Mouse (Mus musculus) MEL (cell line): ENCODE data around the gene Gm6020. TPM values are rescaled to one million over a fixed set of nuclear protein-coding genes. Genes with fewer than 3 reads are reported as not detected.

Experiments
- DNase-seq: peaks from one replicate; pipeline ENCODE4 v3.0.0; 2011; ENCODE audit warnings: low read depth, low spot score
- H3K27ac ChIP-seq: 2 replicates; pipeline ENCODE4 v1.5.1; 2012; ENCODE audit warnings: low read depth, mild to moderate bottlenecking, control low read depth, low read length, moderate library complexity; ENCODE audit not compliant: control insufficient read depth
- H3K27me3 ChIP-seq, 2 experiments: fragments of 150-350 bp in 1 of 2; sonication (generic) in 1 of 2; 2 replicates each; pipeline ENCODE4 v1.6.1; 2012; ENCODE audit warnings: low read length in 2 of 2, mild to moderate bottlenecking in 2 of 2, improper control_type of control experiment in 1 of 2, moderate library complexity in 1 of 2; ENCODE audit not compliant: insufficient read depth in 2 of 2, control insufficient read depth in 1 of 2
- H3K36me3 ChIP-seq, 2 experiments: 2 replicates each; pipeline ENCODE4 v1.6.1; 2012 to 2014; ENCODE audit warnings: low read length in 2 of 2, improper control_type of control experiment in 1 of 2, inconsistent platforms in 1 of 2, mild to moderate bottlenecking in 1 of 2; ENCODE audit not compliant: insufficient read depth in 2 of 2, control insufficient read depth in 1 of 2
- H3K4me1 ChIP-seq, 2 experiments: fragments of 150-350 bp in 1 of 2; sonication (generic) in 1 of 2; 2 replicates each; pipeline ENCODE4 v1.6.1; 2012; ENCODE audit warnings: low read length in 2 of 2, improper control_type of control experiment in 1 of 2, mild to moderate bottlenecking in 1 of 2; ENCODE audit not compliant: insufficient read depth in 2 of 2, control insufficient read depth in 1 of 2
- H3K4me3 ChIP-seq, 2 experiments: fragments of 150-350 bp in 1 of 2; sonication (generic) in 1 of 2; 2 replicates each; pipeline ENCODE4 v1.5.1; 2012; ENCODE audit warnings: low read depth in 2 of 2, low read length in 2 of 2, mild to moderate bottlenecking in 2 of 2, moderate library complexity in 2 of 2, control low read depth in 1 of 2, improper control_type of control experiment in 1 of 2; ENCODE audit not compliant: control insufficient read depth in 1 of 2, insufficient read depth in 1 of 2
- H3K79me2 ChIP-seq: 2 replicates; pipeline ENCODE4 v1.6.1; 2012; ENCODE audit warnings: mild to moderate bottlenecking, low read length, moderate library complexity; ENCODE audit not compliant: control insufficient read depth, poor library complexity, insufficient read depth
- H3K9ac ChIP-seq: 2 replicates; pipeline ENCODE4 v1.6.1; 2012; ENCODE audit warnings: low read depth, mild to moderate bottlenecking, control low read depth, low read length, moderate library complexity; ENCODE audit not compliant: control insufficient read depth, poor library complexity, severe bottlenecking
- H3K9me3 ChIP-seq: fragments of 150-350 bp; sonication (generic); replicated peaks from 2 replicates; pipeline ENCODE4 v1.6.1; 2012; ENCODE audit warnings: mild to moderate bottlenecking, low read length, improper control_type of control experiment, moderate library complexity; ENCODE audit not compliant: insufficient read depth
- CTCF ChIP-seq, 3 experiments: IDR thresholded peaks in 2 of 3; conservative IDR thresholded peaks in 1 of 3; 2 replicates each; pipeline ENCODE4 v1.5.1; 2011 to 2012; ENCODE audit warnings: low read length in 3 of 3, low read depth in 2 of 3, mild to moderate bottlenecking in 2 of 3, improper control_type of control experiment in 1 of 3, inconsistent platforms in 1 of 3, mixed read lengths in 1 of 3, moderate library complexity in 1 of 3; ENCODE audit not compliant: control insufficient read depth in 1 of 3, insufficient read depth in 1 of 3, poor library complexity in 1 of 3, severe bottlenecking in 1 of 3
- MXI1 ChIP-seq: IDR thresholded peaks from 2 replicates; pipeline ENCODE4 v1.6.1; 2011; ENCODE audit warnings: mild to moderate bottlenecking, low read depth, low read length, improper control_type of control experiment
- MYB ChIP-seq: IDR thresholded peaks from 2 replicates; pipeline ENCODE4 v1.6.1; 2011; ENCODE audit warnings: mild to moderate bottlenecking, low read depth, low read length, improper control_type of control experiment
- POLR2AphosphoS5 ChIP-seq: IDR thresholded peaks from 2 replicates; pipeline ENCODE4 v1.6.1; 2012; ENCODE audit warnings: low read depth, borderline replicate concordance, mild to moderate bottlenecking, inconsistent platforms, low read length, moderate library complexity, mixed read lengths
- RAD21 ChIP-seq: IDR thresholded peaks from 2 replicates; pipeline ENCODE4 v1.6.1; 2011; ENCODE audit warnings: mild to moderate bottlenecking, low read depth, low read length, improper control_type of control experiment
- SIN3A ChIP-seq: IDR thresholded peaks from 2 replicates; pipeline ENCODE4 v1.6.1; 2012; ENCODE audit warnings: low read length, improper control_type of control experiment, inconsistent platforms
- TAL1 ChIP-seq: IDR thresholded peaks from 2 replicates; pipeline ENCODE4 v1.6.1; 2012; ENCODE audit warnings: mild to moderate bottlenecking, inconsistent platforms, low read length, moderate library complexity, mixed read lengths
- TBP ChIP-seq: IDR thresholded peaks from 2 replicates; pipeline ENCODE4 v1.8.0; 2011; ENCODE audit warnings: low read depth, low read length, improper control_type of control experiment
- UBTF ChIP-seq: IDR thresholded peaks from 2 replicates; pipeline ENCODE4 v1.6.1; 2012; ENCODE audit warnings: low read depth, mild to moderate bottlenecking, inconsistent platforms, low read length, improper control_type of control experiment, moderate library complexity, borderline replicate concordance; ENCODE audit not compliant: insufficient read depth
- USF1 ChIP-seq: IDR thresholded peaks from 2 replicates; pipeline ENCODE4 v1.6.1; 2014; ENCODE audit warnings: low read depth, mild to moderate bottlenecking, inconsistent platforms, low read length, improper control_type of control experiment, moderate library complexity
- USF2 ChIP-seq, 2 experiments: IDR thresholded peaks; 2 replicates each; pipeline ENCODE4 v1.6.1; 2011 to 2012; ENCODE audit warnings: improper control_type of control experiment in 2 of 2, low read length in 2 of 2, borderline replicate concordance in 1 of 2, inconsistent platforms in 1 of 2, low read depth in 1 of 2, mild to moderate bottlenecking in 1 of 2; ENCODE audit not compliant: insufficient read depth in 1 of 2
- ZKSCAN1 ChIP-seq: IDR thresholded peaks from 2 replicates; pipeline ENCODE4 v1.6.1; 2012; ENCODE audit warnings: low read depth, mild to moderate bottlenecking, inconsistent platforms, low read length, improper control_type of control experiment, moderate library complexity
- ZNF384 ChIP-seq: IDR thresholded peaks from 2 replicates; pipeline ENCODE4 v1.6.1; 2012; ENCODE audit warnings: low read depth, mild to moderate bottlenecking, inconsistent platforms, low read length, improper control_type of control experiment
- polyA plus RNA-seq, 2 experiments: library from polyadenylated mRNA; stranded (reverse) in 1 of 2; unstranded in 1 of 2; fragments of >175 nt in 1 of 2; fragments of >200 nt in 1 of 2; gene quantifications; 2 replicates each; pipeline versions ENCODE4 v1.2.1 to v1.2.4; 2012; ENCODE audit warnings: low replicate concordance in 2 of 2, low read depth in 1 of 2; ENCODE audit not compliant: insufficient read length in 2 of 2, insufficient read depth in 1 of 2, missing spikeins in 1 of 2
- total RNA-seq: library from RNA; depleted of rRNA; stranded (reverse); fragments of 300-350 nt; gene quantifications from 2 replicates; pipeline ENCODE4 v1.2.3, GENCODE M21; 2012

Gm6020 gene
- total and polyA plus RNA-seq, 3 experiments: not detected

- Histone ChIP-seq H3K9ac (no peak overlapping the region), H3K27me3 (no peaks in the 10 kb centered on the region), H3K36me3 (no peaks in the 10 kb centered on the region), H3K4me3 (no peak overlapping the region), H3K4me1 (no peaks in the 10 kb centered on the region), H3K27ac (no peak overlapping the region), H3K79me2 (no peaks in the 10 kb centered on the region), H3K9me3 (no peaks in the 10 kb centered on the region)
- peak; percentile 79 for TF ChIP-seq ZKSCAN1
- TF ChIP-seq RAD21: no peak
- DNase-seq: no peak
Measured at GRCm38 (mm10) chr19:61224678-61225525, 41.2 kb downstream of the Gm6020 start.

GRCm38 (mm10) chr19:61225526-61226400 is 42.1 kb downstream of the Gm6020 start:
- Histone ChIP-seq H3K27me3 (no peaks in the 10 kb centered on the region), H3K4me1 (no peaks in the 10 kb centered on the region), H3K79me2 (no peaks in the 10 kb centered on the region), H3K27ac (no peak overlapping the region), H3K9me3 (no peaks in the 10 kb centered on the region), H3K4me3 (no peak overlapping the region), H3K36me3 (no peaks in the 10 kb centered on the region), H3K9ac (no peak overlapping the region)
- DNase-seq: no peak
- TF ChIP-seq TBP (no peak), USF2 (IDR thresholded peaks at IDR 0.05; ENCODE audit: borderline replicate concordance in 1 of 2, insufficient read depth in 1 of 2, low read depth in 1 of 2, low read length in 2 of 2) (no peak), ZNF384 (no peak), SIN3A (no peak), RAD21 (no peak), CTCF (IDR thresholded peaks at IDR 0.05 in 2 of 3, conservative IDR thresholded peaks at IDR 0.05 in 1 of 3; ENCODE audit: control insufficient read depth in 1 of 3, insufficient read depth in 1 of 3, low read depth in 2 of 3, low read length in 3 of 3, poor library complexity in 1 of 3, severe bottlenecking in 1 of 3) (no peak), TAL1 (no peak), POLR2AphosphoS5 (no peak)

GRCm38 (mm10) chr19:61226401-61226927 is 42.8 kb downstream of the Gm6020 start:
- no peak overlapping the region for H3K9ac ChIP-seq

More at GRCm38 (mm10) chr19:61226401-61226927, 42.8 kb downstream of the Gm6020 start:
- no peaks in the 10 kb centered on the region for H3K9me3 ChIP-seq
- TF ChIP-seq MXI1 (no peak), TBP (no peak), MYB (no peak), UBTF (no peak), USF1 (no peak)
- TF ChIP-seq, all 39 proteins: peak for 0
- DNase-seq: no peak
- Histone ChIP-seq H3K79me2 (no peaks in the 10 kb centered on the region), H3K36me3 (no peaks in the 10 kb centered on the region), H3K4me3 (no peak overlapping the region), H3K27me3 (no peaks in the 10 kb centered on the region), H3K4me1 (no peaks in the 10 kb centered on the region), H3K27ac (no peak overlapping the region)
